Mouse (Mus musculus): ENCODE results near the gene Usmg5.
A peak's percentile ranks its signal among the peaks of the same experiment; 100 is the strongest.

The Usmg5 gene

DNA sequence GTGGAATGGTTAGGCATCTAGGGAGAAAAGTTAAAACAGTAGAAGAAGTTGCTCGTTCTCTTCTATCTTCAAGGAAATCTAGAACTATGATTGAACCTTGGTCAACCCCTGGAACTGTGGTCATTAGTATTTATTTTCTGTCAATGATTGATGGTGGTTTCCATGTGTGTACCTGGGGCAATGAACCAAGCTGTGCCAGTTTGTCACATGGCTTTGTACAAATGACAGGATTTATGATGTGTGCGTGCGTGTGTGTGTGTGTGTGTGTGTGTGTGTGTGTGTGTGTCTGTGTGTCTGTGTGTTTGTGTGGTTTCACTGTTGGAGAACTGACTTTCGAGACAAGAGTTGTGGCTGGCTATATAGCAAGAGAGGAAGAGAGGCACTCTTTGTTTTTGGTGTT is 37.0 kb downstream of the Usmg5 start:
- DNase-seq, result peak; percentile 47

DNA sequence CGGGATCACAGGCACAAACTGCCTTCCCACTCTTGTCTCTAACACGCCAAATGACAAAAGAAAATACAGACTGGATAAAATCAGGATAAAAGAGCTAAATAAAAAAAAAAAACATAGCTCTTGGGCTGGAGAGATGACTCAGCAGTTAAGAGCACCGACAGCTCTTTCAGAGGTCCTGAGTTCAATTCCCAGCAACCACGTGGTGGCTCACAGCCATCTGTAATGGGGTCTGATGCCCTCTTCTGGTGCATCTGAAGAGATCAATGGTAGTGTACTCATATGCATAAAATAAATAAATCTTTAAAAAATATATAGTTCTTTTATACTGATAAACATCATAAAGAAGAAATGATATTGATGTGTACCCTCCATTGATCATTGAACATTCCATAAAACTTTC is 37.5 kb downstream of the Usmg5 start:
- no peak for DNase-seq

DNA sequence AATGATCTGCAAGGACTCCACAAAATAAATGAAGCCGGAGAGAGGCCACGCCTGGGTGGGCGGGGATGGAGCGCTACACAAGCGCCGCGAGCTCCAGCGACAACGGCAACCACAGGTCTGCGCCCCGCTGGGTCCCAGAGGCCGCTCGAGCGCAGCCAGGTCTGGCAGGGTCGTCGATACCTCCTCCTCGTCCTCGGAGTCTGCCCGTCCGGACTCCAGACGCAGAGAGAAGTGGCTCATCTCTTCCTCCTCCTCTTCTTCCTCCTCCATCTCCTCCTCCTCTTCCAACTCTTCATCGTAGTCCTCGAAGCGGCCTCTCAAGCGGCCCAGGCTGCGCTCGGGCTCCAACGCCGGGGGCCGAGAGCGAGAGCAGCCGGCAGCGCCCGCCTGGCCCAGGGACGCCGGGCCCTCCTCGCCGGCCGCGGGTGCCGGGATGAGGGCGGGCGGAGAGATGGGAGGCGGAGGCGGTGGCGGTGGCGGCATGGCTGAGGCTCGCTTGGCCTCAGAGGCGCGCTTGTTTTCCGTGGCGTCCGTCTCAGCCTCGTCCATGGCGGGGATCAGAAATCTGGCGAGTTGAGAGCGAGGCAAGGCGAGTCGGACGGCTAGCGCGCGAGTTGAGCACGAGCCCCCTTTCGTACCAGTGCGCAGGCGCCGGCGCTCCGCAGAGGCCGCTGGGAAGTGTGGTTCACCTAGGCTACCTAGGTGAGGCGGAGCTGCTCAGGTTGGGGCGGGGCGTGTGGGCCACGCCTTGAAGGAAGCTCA is 40.0 kb downstream of the Usmg5 start, which contains the start of gene Pcgf6:
Gene Pcgf6, minus strand, starts transcription at position 636 of the 762 bp plus-strand sequence.
- peak; percentile 88 for DNase-seq

DNA sequence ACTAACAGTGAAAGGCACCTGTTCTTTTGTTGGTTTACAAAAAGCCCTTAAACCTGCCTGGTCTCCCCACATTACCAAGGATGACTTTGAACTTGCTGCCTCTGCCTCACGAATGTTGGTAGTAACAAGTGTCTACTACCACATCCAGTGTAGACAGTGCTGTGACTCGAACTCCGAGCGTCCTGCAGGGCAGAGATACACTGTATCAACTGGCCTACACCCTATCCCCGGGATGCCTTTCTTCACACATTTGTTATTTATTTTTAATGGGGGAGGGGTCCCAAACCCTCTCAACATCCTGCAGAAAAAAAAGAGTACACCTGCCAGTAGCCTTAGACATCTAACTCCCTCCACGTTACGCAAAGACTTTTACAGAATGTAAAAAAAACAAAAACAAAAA is 40.6 kb downstream of the Usmg5 start:
- DNase-seq, result no peak

DNA sequence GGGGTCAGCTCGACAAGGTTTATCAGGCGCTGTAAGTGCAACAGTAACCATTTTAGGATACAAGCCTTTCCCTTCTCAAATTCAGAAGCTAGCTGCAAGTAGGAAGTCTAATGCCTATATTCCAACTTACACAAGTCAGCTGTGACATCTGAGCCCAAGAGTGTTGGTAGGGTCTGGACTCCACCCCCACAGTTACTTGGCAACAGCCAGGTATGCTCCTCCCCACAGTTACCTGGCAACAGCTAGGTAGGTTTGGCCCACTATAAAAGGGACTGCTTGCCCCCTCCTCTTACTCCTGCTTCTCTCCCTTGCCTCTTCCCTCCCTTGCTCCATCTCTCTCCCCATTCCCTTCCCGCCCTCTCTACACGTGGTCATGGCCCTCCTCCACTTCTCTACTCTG is 41.4 kb downstream of the Usmg5 start:
- DNase-seq, result no peak

DNA sequence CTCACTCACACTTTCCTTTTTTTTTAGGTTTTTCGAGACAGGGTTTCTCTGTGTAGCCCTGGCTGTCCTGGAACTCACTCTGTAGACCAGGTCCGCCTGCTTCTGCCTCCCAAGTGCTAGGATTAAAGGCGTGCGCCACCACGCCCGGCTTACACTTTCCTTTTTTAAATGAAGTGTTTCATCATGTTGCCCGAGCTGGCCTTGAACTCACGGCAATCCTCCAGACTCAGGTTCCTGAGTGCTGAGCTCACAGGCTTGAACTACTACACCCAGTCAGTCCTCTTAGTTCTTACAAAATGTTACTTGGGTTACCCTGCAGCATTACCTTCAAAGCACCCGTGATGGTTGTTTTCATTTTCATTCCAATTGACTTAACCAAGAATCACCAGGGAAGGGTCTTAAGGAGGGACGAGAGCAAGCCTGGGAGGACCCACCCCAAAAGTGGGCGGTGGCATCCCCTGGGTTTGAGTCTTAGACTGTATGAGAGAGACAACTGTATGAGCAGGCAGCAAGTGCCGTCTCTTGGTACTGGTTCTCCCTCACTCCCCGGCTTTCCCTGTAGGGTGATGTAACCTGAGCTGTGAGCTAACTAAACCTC is 43.1 kb downstream of the Usmg5 start:
- DNase-seq, result no peak

DNA sequence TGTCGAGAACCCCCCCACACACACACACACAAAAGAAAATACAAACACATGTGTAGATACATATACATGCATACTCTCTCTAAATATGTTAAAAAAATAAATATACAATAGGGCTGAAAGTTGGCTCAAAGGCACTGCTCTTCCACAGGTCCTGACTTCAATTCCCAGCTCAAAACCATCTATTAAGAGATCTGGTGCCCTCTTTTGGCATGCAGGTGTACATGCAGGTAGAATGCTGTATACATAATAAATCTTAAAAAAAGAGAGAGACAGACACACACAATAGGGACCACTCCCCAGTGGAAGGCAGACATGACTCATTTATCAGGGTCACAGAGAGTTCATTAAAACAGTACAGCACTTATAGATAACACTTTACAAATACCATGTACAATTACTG is 44.1 kb downstream of the Usmg5 start:
- DNase-seq, result no peak

DNA sequence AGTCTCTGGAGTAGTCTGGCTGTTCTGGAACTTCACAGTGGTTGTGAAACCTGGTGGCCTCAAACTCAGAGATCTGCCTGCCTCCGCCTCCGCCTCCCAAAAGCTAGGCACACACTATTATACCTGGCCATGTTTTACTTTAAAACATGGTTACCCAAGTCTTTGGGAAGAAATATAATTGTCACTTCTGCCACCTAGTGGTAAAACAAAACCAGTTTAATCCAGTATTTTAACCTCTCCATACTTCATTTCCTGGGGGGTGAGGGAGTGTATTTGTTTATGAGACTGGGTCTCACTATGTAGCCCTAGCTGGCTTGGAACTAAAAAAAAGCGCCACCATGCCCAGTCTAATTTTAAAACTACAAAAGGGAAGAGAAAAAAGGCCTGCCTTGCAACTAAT is 46.8 kb downstream of the Usmg5 start:
- DNase-seq, result no peak

DNA sequence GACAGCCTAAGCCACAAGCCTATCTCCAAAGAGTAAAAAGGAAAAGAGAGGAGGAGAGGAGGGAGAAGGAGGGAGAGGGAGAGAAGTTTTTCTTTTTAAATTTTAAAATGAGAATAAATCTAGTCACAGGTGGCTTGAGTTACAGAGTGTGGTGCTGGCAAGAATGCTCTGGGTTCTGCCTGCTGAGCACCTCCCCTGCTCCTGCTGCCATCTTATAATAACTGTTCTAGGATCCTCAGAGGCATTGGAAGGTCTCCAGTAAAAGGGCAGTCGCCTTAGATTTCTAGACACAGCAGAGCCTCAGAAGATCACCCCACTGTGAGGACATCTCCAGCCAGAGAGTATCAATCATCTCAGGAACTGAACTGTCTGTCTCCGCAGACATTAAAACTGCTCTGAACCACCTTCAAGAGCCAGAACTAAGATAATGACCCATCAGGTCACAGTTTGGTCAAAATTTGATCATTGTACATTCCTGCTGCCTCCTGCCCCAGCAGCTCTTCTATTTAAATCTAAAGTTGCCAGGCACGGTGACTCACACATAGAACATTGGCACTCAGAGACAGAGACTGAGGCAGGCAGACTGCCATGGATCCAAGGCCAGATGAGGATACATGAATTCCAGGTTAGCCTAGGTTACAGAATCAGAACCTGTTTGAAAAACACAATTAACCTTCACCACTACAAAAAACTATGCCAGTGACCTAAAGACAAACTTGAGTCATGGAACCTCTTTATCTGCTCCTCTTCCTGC is 49.5 kb downstream of the Usmg5 start:
- DNase-seq, result no peak

DNA sequence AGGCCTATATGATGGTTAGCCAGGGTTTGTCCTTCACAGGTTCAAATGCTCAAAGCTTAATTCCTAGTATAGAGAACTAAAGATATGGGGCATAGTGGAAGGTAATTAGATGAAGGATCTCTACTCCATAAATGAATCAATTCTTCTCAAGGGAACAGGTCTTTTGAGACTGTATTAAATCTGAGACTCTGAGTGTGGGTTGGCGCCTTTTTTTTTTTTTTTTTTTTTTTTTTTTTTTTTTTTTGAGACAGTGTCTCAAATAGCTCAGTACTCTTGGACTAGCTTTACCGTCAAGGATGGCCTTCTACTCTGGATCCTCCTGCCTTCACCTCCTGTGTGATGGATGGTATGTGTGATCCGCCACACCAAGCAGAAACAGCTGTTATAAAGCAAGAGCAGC is 53.9 kb downstream of the Usmg5 start:
- DNase-seq, result no peak

DNA sequence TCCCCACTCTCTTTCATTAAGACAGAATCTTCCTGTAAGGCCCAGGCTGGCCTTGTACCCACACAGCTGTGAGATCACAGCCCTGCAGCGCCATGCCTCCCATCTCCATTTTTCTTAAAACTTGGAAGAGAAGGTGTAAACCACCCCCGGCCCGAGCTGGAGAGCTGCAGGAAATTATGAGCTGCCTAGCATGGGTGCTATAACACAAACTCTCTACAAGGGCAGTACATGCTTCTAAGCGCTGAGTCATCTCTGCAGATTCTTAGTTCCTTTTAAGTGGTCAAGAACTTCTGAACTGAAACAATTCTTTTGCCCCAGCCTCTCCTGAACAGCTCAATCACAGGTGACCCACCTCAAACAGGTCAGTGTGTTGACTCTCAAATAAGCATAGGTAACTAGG is 55.5 kb downstream of the Usmg5 start:
- DNase-seq, result no peak
